In genomic region chr4:35099210-35099864, GRCm38 (mm10) we compare ENCODE assay signal across 8 mouse cellular contexts. TPM values are rescaled to one million over a fixed set of nuclear protein-coding genes. Genes with fewer than 3 reads are reported as not detected.
A peak's percentile ranks its signal among the peaks of the same experiment; 100 is the strongest.
DNase-seq lines count a peak whose midpoint lies in the region; ATAC-seq and TF ChIP-seq lines count a peak whose summit lies in the region.

No protein-coding gene starts in this region.

- H3ac ChIP-seq in myocyte (ENCODE audit: control insufficient read depth, insufficient read length) = no peak overlapping the region

- no peaks in the 10 kb centered on the region for H3K9me3 ChIP-seq in heart, embryonic 15.5 days (replicated peaks)
- H3K9me3 ChIP-seq in hindbrain, embryonic 15.5 days = no peaks in the 10 kb centered on the region

- H3K4me3 ChIP-seq in heart, embryonic 15.5 days = peak overlapping the region; percentile 50
- peak overlapping the region; percentile 59 for H3K4me3 ChIP-seq in brown adipose tissue, adult 24 weeks (ENCODE audit: insufficient read depth, low read depth, low read length)
- peak overlapping the region; percentile 38 for H3K4me3 ChIP-seq in hindbrain, embryonic 15.5 days
- H3K4me3 ChIP-seq in myocyte = no peak overlapping the region

- 20% methylated on average over 17 of the region's 17 CpGs for WGBS in heart, embryonic 15.5 days
- WGBS in hindbrain, embryonic 15.5 days = 19% methylated on average over 17 of the region's 17 CpGs

- H3K27me3 ChIP-seq in heart, embryonic 15.5 days = no peaks in the 10 kb centered on the region
- H3K27me3 ChIP-seq in hindbrain, embryonic 15.5 days = no peaks in the 10 kb centered on the region
- no peaks in the 10 kb centered on the region for H3K27me3 ChIP-seq in myocyte (ENCODE audit: control insufficient read depth, insufficient read depth, insufficient read length)

- no peaks in the 10 kb centered on the region for H3K36me3 ChIP-seq in heart, embryonic 15.5 days
- H3K36me3 ChIP-seq in hindbrain, embryonic 15.5 days = no peaks in the 10 kb centered on the region
- no peaks in the 10 kb centered on the region for H3K36me3 ChIP-seq in myocyte (ENCODE audit: control insufficient read depth, insufficient read depth)

- no peak; the same call in 1 of the 2 replicates for ATAC-seq in heart, embryonic 15.5 days (replicated peaks; ENCODE audit: insufficient number of reproducible peaks, insufficient read depth, low FRiP score, low read depth)
- ATAC-seq in hindbrain, embryonic 15.5 days (ENCODE audit: low FRiP score, low read depth) = peak; percentile 60
- no peak for ATAC-seq in megakaryocyte progenitor cell, adult 5-6 weeks (replicated peaks; ENCODE audit: poor library complexity)

- peak overlapping the region; percentile 21; the same call in 1 of the 2 replicates for H3K27ac ChIP-seq in heart, embryonic 15.5 days
- no peak overlapping the region for H3K27ac ChIP-seq in brown adipose tissue, adult 24 weeks (replicated peaks; ENCODE audit: low read depth, low read length)
- peak overlapping the region; percentile 51; the same call in 1 of the 2 replicates for H3K27ac ChIP-seq in hindbrain, embryonic 15.5 days (replicated peaks)

- no peaks in the 10 kb centered on the region for H3K79me2 ChIP-seq in myocyte (ENCODE audit: control insufficient read depth, insufficient read depth)

- H3K4me2 ChIP-seq in heart, embryonic 15.5 days = peak overlapping the region; percentile 75
- H3K4me2 ChIP-seq in hindbrain, embryonic 15.5 days = peak overlapping the region; percentile 67
- H3K4me2 ChIP-seq in myocyte (ENCODE audit: low read depth) = peak overlapping the region; percentile 62

- TF ChIP-seq POLR2A in myocyte (IDR thresholded peaks at IDR 0.05; ENCODE audit: insufficient read length, low read depth) = no peak

- H3K4me1 ChIP-seq in heart, embryonic 15.5 days (replicated peaks) = peaks cover 14% of the 10 kb centered on the region
- peaks cover 11% of the 10 kb centered on the region; the same call in 1 of the 2 replicates for H3K4me1 ChIP-seq in brown adipose tissue, adult 24 weeks (ENCODE audit: control insufficient read depth, insufficient read depth, insufficient read length, low read length)
- H3K4me1 ChIP-seq in hindbrain, embryonic 15.5 days (replicated peaks) = peaks cover 18% of the 10 kb centered on the region

- 0 out of 2 replicates have a peak overlapping the region, but pooled peaks have one; percentile 10 for H3K9ac ChIP-seq in heart, embryonic 15.5 days
- peak overlapping the region; percentile 24; the same call in 1 of the 2 replicates for H3K9ac ChIP-seq in hindbrain, embryonic 15.5 days

- DNase-seq in heart, adult 8-10 months (ENCODE audit: low spot score) = no peak
- no peak for DNase-seq in gastrocnemius, adult 18-20 months (ENCODE audit: low spot score)
- DNase-seq in MN1 (ENCODE audit: low spot score) = no peak

TF ChIP-seq in myocyte, 11 proteins besides CTCF, POLR2A, EP300 and RAD21:
- TF ChIP-seq MYOD1 (IDR thresholded peaks at IDR 0.05; ENCODE audit: control insufficient read depth in 1 of 3, insufficient read length in 2 of 3, low read depth in 2 of 3) = no peak
- TF ChIP-seq CEBPB (IDR thresholded peaks at IDR 0.05; ENCODE audit: insufficient read depth, poor library complexity, severe bottlenecking) = no peak
- no peak for TF ChIP-seq TCF12 (IDR thresholded peaks at IDR 0.05; ENCODE audit: insufficient read depth, poor library complexity, severe bottlenecking)
- no peak for TF ChIP-seq USF1 (IDR thresholded peaks at IDR 0.05; ENCODE audit: low read depth)
- TF ChIP-seq MYOG (IDR thresholded peaks at IDR 0.05; ENCODE audit: control insufficient read depth in 1 of 3, insufficient read depth in 1 of 3, insufficient read length in 2 of 3, low read depth in 2 of 3) = no peak
- TF ChIP-seq MAX (IDR thresholded peaks at IDR 0.05; ENCODE audit: low read depth) = no peak
- TF ChIP-seq TCF3 (IDR thresholded peaks at IDR 0.05; ENCODE audit: insufficient read length, low read depth) = no peak
- TF ChIP-seq POLR2AphosphoS2 (IDR thresholded peaks at IDR 0.05; ENCODE audit: insufficient read length, low read depth) = no peak

RNA-seq across cellular contexts. Expression of gene Ifnk, which starts 52.5 kb away (rescaled TPM):
- polyA plus RNA-seq in heart, embryonic 15.5 days (2015; fragmentation: Nextera tagmentation; extraction: Ambion mirVana) = not detected in 2 replicates
- total RNA-seq in heart, adult 8-10 months (2022) = not detected
- polyA plus RNA-seq in brown adipose tissue, adult 24 weeks (2012; ENCODE audit: insufficient read depth, insufficient read length, missing spikeins) = not detected in 2 replicates
- 0.32 and 0.41 TPM in 2 replicates for polyA plus RNA-seq in hindbrain, embryonic 15.5 days (2015; fragmentation: Nextera tagmentation; extraction: Ambion mirVana)
- polyA plus RNA-seq in myocyte (2012; fragmentation: generic; extraction: Trizol) = not detected
- total RNA-seq in gastrocnemius, adult 18-20 months (2021) = not detected
- total RNA-seq in megakaryocyte progenitor cell, adult 5-6 weeks (2015) = not detected in 2 replicates
- not detected in 2 replicates for total RNA-seq in megakaryocyte progenitor cell, adult 5-6 weeks (2017)

RNA-seq across cellular contexts. Expression of gene Mob3b, which starts 57.9 kb away (rescaled TPM):
- 4.1 and 4.8 TPM in 2 replicates for polyA plus RNA-seq in heart, embryonic 15.5 days (2015; fragmentation: Nextera tagmentation; extraction: Ambion mirVana)
- total RNA-seq in heart, adult 8-10 months (2022) = 1 to 10 TPM; 1.5 to 2.5 (median 1.9) TPM
- 3.3 and 3.5 TPM in 2 replicates for polyA plus RNA-seq in brown adipose tissue, adult 24 weeks (2012; ENCODE audit: insufficient read depth, insufficient read length, missing spikeins)
- polyA plus RNA-seq in hindbrain, embryonic 15.5 days (2015; fragmentation: Nextera tagmentation; extraction: Ambion mirVana) = 3.9 and 7.1 TPM in 2 replicates
- 0.12 TPM for polyA plus RNA-seq in myocyte (2012; fragmentation: generic; extraction: Trizol)
- total RNA-seq in gastrocnemius, adult 18-20 months (2021) = 1 to 10 TPM in 1 of 2 experiments, under 1 TPM in 1; 0.55 to 1.1 TPM
- total RNA-seq in megakaryocyte progenitor cell, adult 5-6 weeks (2015) = 5.4 and 6.2 TPM in 2 replicates
- total RNA-seq in megakaryocyte progenitor cell, adult 5-6 weeks (2017) = 2.5 and 3.2 TPM in 2 replicates
